Mouse (Mus musculus): ENCODE data around the gene Arid5b. TPM values are rescaled to one million over a fixed set of nuclear protein-coding genes. Genes with fewer than 3 reads are reported as not detected.
A peak's percentile ranks its signal among the peaks of the same experiment; 100 is the strongest.

Gene Arid5b
- polyA plus RNA-seq, 1 experiment from 2014 or later = 34.0 TPM

DNA sequence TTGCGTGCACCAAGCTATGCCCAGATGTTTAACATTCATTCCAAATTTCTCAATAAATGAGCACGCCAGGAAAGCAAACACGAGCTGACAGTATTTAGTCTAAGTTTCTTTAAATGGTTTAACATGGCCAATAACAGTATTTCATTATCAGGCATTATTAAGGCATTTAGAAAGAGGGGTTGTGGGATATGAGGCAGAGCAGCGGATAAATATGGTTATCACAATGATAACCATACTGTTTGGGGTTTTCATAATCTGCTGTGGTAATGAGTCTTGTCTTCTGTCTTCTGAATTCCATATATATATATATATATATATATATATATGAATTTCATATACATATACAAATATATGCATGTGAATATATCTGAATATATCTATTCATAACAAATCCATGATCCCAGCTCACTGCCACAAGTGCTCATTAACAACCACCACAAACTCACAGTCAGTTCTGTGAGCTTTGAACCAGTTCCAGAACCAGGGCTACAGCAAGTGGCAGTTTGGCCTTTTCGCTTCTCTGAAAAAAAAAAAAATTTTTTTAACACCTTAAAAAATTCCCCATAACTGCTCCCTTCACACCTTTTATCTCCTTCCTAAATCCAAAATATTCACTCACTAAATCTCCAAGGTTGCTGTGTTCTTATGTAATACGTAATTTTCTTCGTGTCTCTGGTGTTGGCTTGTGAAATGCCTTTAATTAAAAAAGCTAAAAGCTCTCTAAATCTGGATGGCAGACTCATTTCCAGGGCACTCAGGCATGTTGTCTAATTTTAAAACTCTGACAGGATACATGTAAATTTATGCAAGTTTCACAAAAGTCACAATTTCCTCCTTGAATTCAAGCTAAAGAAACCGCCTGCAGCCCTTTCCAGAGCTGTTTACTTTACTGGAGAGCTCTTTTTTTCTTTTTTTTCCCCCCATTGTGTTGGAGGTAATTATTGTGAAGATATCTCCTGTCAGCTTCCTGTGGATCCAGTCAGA, 113.5 kb downstream of the Arid5b start:
- Histone ChIP-seq H3K27ac (ENCODE audit: low read length) (peak overlapping the region; percentile 95), H3K27me3 (ENCODE audit: insufficient read depth, low read length) (no peaks in the 10 kb centered on the region), H3K4me1 (ENCODE audit: insufficient read depth, low read length) (peaks cover 49% of the 10 kb centered on the region), H3K9ac (replicated peaks; ENCODE audit: low read length) (no peak overlapping the region), H3K36me3 (ENCODE audit: insufficient read depth, low read length) (0 out of 2 replicates have a peak, but pooled peaks cover 4% of the 10 kb centered on the region), H3K9me3 (ENCODE audit: low read length) (no peaks in the 10 kb centered on the region), H3K4me3 (ENCODE audit: low read length) (no peak overlapping the region), H3K4me2 (replicated peaks; ENCODE audit: low read depth, low read length) (no peak overlapping the region)
- ATAC-seq (ENCODE audit: low FRiP score, low TSS enrichment) = no peak
- WGBS = 63% methylated on average over 8 of the region's 8 CpGs

DNA sequence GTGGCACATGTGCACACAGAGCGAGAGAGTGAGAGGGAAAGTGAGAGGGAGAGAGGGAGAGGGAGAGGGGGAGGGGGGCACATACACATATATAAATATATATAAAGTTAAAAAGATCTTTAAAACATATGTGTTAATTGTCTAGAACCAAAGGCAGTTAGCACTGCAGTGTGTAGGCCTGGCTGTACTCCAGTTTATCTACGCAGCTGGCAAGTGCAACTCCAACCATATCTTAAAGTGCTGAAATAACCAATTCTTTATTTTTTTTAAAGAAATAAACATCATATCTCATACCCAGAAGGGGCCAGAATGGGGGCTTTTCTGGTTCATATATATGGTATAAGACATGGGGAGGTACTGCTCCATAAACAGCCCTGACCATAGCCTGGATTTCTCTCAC, 114.4 kb downstream of the Arid5b start:
- WGBS = 92% methylated on average over 2 of the region's 2 CpGs
- H3K4me2 ChIP-seq (replicated peaks; ENCODE audit: low read depth, low read length) = no peak overlapping the region
- no peaks in the 10 kb centered on the region for H3K27me3 ChIP-seq (ENCODE audit: insufficient read depth, low read length)
- H3K9ac ChIP-seq (replicated peaks; ENCODE audit: low read length) = no peak overlapping the region
- no peak for ATAC-seq (ENCODE audit: low FRiP score, low TSS enrichment)
- H3K27ac ChIP-seq (ENCODE audit: low read length) = no peak overlapping the region
- peaks cover 42% of the 10 kb centered on the region for H3K4me1 ChIP-seq (ENCODE audit: insufficient read depth, low read length)
- 0 out of 2 replicates have a peak, but pooled peaks cover 4% of the 10 kb centered on the region for H3K36me3 ChIP-seq (ENCODE audit: insufficient read depth, low read length)
- H3K9me3 ChIP-seq (ENCODE audit: low read length) = no peaks in the 10 kb centered on the region
- no peak overlapping the region for H3K4me3 ChIP-seq (ENCODE audit: low read length)

DNA sequence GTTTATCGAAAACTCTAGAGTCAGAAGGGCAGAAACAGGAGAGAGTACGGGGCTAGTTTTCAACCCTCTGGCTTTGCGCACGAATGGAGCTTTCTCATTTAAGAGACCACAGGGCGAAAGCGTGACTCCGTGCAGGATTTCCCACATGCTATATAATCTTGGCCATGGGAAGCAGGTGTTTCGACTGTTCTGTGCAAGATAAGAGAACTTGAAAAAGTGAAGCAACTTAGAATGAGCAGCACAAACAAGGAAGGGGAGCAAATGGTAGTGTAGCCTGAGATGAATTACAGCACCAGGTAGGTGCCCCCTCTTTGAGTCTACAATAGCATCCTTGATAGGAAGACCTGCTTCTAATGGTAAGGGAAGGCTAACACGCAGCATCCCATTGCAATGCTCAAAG, 118.8 kb downstream of the Arid5b start:
- 92% methylated on average over 9 of the region's 9 CpGs for WGBS

DNA sequence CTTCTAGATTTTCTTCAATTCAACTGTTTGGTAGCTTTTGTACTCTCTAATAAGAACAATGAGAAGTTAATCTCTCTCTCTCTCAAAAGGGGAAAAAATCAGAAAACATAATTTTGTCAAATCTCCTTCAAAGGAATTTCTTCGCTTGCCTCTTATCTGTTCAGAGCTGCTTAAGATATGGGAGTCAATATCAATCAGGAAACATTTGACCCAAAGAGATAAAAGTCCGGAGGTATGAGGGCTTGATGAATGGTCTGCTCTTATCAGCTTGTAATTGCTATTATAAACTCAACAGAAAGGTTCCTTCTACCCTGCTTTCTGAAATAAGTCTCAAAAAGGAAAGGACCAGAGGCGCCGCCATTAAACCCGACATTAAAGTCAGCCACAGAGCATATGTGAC, 120.0 kb downstream of the Arid5b start:
- H3K4me1 ChIP-seq (ENCODE audit: insufficient read depth, low read length) = no peaks in the 10 kb centered on the region; the same call in 1 of the 2 replicates
- no peak overlapping the region for H3K4me2 ChIP-seq (replicated peaks; ENCODE audit: low read depth, low read length)
- no peaks in the 10 kb centered on the region for H3K27me3 ChIP-seq (ENCODE audit: insufficient read depth, low read length)
- 81% methylated on average over 5 of the region's 5 CpGs for whole genome bisulfite sequencing
- peaks cover 5% of the 10 kb centered on the region; the same call in 1 of the 2 replicates for H3K36me3 ChIP-seq (ENCODE audit: insufficient read depth, low read length)
- H3K9me3 ChIP-seq (ENCODE audit: low read length) = no peaks in the 10 kb centered on the region
- no peak overlapping the region for H3K27ac ChIP-seq (ENCODE audit: low read length)
- no peak for ATAC-seq (ENCODE audit: low FRiP score, low TSS enrichment)
- H3K4me3 ChIP-seq (ENCODE audit: low read length) = no peak overlapping the region
- H3K9ac ChIP-seq (replicated peaks; ENCODE audit: low read length) = no peak overlapping the region

More for the DNA sequence above, 118.8 kb downstream of the Arid5b start:
- H3K27ac ChIP-seq (ENCODE audit: low read length) = no peak overlapping the region
- H3K4me2 ChIP-seq (replicated peaks; ENCODE audit: low read depth, low read length) = no peak overlapping the region
- H3K36me3 ChIP-seq (ENCODE audit: insufficient read depth, low read length) = 0 out of 2 replicates have a peak, but pooled peaks cover 4% of the 10 kb centered on the region
- no peaks in the 10 kb centered on the region for H3K27me3 ChIP-seq (ENCODE audit: insufficient read depth, low read length)
- H3K9ac ChIP-seq (replicated peaks; ENCODE audit: low read length) = no peak overlapping the region
- H3K4me1 ChIP-seq (ENCODE audit: insufficient read depth, low read length) = no peaks in the 10 kb centered on the region; the same call in 1 of the 2 replicates
- ATAC-seq (ENCODE audit: low FRiP score, low TSS enrichment) = no peak
- H3K9me3 ChIP-seq (ENCODE audit: low read length) = no peaks in the 10 kb centered on the region
- H3K4me3 ChIP-seq (ENCODE audit: low read length) = no peak overlapping the region

DNA sequence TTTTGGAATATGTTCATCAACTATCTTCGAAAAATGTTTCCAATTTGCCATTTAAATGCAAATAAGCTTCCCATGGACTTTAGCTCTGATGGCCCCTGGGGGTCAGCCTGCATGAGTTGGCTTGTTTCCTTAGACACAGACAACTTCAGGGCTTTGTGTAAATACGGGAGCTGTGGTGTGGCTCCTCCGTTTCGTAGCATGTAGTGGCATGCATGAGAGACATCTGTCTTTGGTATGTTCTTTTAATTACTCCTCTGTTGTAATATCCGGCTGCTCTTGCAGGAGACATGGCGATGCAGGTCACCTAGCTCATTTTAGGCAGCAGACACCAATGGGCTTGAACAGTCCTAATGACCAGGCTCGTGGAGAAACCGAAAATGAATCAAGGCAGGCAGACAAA, 121.0 kb downstream of the Arid5b start:
- Histone ChIP-seq H3K27me3 (ENCODE audit: insufficient read depth, low read length) (no peaks in the 10 kb centered on the region), H3K27ac (ENCODE audit: low read length) (no peak overlapping the region), H3K4me3 (ENCODE audit: low read length) (no peak overlapping the region), H3K9me3 (ENCODE audit: low read length) (no peaks in the 10 kb centered on the region), H3K4me1 (ENCODE audit: insufficient read depth, low read length) (no peaks in the 10 kb centered on the region; the same call in 1 of the 2 replicates), H3K36me3 (ENCODE audit: insufficient read depth, low read length) (peaks cover 10% of the 10 kb centered on the region; the same call in 1 of the 2 replicates), H3K9ac (replicated peaks; ENCODE audit: low read length) (no peak overlapping the region), H3K4me2 (replicated peaks; ENCODE audit: low read depth, low read length) (no peak overlapping the region)
- WGBS = 75% methylated on average over 8 of the region's 8 CpGs
- ATAC-seq (ENCODE audit: low FRiP score, low TSS enrichment) = no peak

DNA sequence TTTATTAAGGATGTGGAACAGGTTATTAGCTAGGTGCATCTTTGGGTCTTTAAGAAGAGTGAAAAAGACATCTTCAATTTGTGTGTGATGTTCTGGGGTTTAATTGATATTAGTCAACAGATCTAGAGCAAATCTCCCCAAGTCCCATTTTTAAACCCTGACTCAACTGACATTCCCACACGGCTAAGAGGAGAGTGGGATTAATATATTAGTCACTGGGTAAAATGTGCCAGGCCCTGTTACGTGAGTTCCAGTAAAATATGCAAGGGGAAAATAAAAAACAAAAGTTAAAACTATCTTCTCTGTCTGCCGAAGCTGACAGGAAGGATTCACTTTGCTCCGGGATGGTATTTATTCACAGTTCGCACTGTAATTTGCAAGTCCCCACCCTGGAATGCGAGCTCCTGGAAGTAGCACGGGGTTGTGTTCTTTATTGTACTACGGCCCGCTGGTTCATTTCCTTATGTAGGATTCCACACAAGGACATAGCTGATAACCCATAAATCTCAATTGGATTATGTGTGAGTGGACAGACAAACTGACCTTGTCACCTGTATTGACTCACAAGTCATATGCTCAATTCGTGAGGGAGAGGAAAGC, 121.8 kb downstream of the Arid5b start:
- no peak overlapping the region for H3K27ac ChIP-seq (ENCODE audit: low read length)
- WGBS = 47% methylated on average over 10 of the region's 10 CpGs

DNA sequence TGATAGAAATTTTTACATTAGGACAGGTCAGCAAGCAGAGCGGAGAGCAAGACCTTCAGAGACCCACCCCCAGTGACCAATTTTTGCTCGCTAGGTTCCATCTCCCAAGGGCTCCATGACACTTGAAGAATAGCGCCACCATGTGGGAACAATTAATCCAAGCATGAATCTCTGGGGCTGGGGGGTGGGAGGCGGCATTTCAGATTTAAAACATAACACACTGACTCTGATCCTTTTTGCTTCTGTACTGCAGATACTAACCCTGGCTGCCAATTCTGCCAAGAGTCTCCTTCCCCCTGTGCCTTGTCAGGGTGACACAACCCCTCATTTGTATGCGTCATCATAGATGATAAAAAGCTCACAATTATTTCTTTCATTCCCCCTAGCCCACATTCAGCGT, 122.4 kb downstream of the Arid5b start:
- Histone ChIP-seq H3K9ac (replicated peaks; ENCODE audit: low read length) (no peak overlapping the region), H3K4me2 (replicated peaks; ENCODE audit: low read depth, low read length) (no peak overlapping the region), H3K4me1 (ENCODE audit: insufficient read depth, low read length) (no peaks in the 10 kb centered on the region; the same call in 1 of the 2 replicates), H3K27me3 (ENCODE audit: insufficient read depth, low read length) (no peaks in the 10 kb centered on the region), H3K9me3 (ENCODE audit: low read length) (peaks cover 7% of the 10 kb centered on the region; the same call in 1 of the 2 replicates), H3K4me3 (ENCODE audit: low read length) (no peak overlapping the region), H3K27ac (ENCODE audit: low read length) (no peak overlapping the region), H3K36me3 (ENCODE audit: insufficient read depth, low read length) (peaks cover 12% of the 10 kb centered on the region)
- ATAC-seq (ENCODE audit: low FRiP score, low TSS enrichment) = no peak
- WGBS = 82% methylated on average over 6 of the region's 6 CpGs

More for the DNA sequence above, 121.8 kb downstream of the Arid5b start:
- no peaks in the 10 kb centered on the region for H3K27me3 ChIP-seq (ENCODE audit: insufficient read depth, low read length)
- H3K4me1 ChIP-seq (ENCODE audit: insufficient read depth, low read length) = no peaks in the 10 kb centered on the region; the same call in 1 of the 2 replicates
- H3K9ac ChIP-seq (replicated peaks; ENCODE audit: low read length) = no peak overlapping the region
- peaks cover 5% of the 10 kb centered on the region; the same call in 1 of the 2 replicates for H3K9me3 ChIP-seq (ENCODE audit: low read length)
- H3K4me3 ChIP-seq (ENCODE audit: low read length) = no peak overlapping the region
- H3K36me3 ChIP-seq (ENCODE audit: insufficient read depth, low read length) = peaks cover 12% of the 10 kb centered on the region
- no peak for ATAC-seq (ENCODE audit: low FRiP score, low TSS enrichment)
- no peak overlapping the region for H3K4me2 ChIP-seq (replicated peaks; ENCODE audit: low read depth, low read length)

DNA sequence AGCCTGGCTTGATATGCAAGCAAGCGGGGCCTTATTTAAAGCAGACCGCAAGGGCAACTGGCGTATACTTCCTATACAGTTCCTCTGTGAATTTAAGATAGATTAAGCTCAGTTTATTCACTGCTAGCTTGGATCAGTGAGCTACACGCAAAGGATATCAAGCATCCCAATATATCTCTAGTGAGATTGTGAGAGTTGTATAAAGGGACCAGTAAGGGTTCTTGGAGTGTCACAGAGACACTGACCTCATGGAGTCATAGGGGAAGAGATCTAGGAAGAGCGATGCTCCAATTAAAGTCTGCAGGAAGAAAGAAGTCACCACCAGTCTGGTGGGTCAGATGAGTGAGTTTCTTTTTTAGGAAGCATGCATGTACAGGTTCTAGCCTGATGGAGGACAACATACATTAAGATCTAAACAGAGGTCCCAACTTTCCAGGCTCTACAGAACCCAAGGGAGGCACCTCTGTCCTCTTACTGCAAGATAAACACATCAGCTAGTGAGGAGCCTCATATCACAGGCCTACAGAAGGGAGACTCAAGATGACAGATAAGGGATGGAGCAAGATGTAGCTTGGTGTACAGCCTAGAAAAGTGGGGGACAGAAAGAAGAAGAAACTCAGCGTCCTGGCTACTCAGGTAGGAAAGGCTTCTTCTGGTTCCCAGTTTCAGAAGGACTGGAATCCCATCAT, 123.0 kb downstream of the Arid5b start:
- Histone ChIP-seq H3K9ac (replicated peaks; ENCODE audit: low read length) (no peak overlapping the region), H3K4me2 (replicated peaks; ENCODE audit: low read depth, low read length) (no peak overlapping the region), H3K36me3 (ENCODE audit: insufficient read depth, low read length) (peaks cover 12% of the 10 kb centered on the region), H3K4me1 (ENCODE audit: insufficient read depth, low read length) (no peaks in the 10 kb centered on the region; the same call in 1 of the 2 replicates), H3K27ac (ENCODE audit: low read length) (no peak overlapping the region), H3K4me3 (ENCODE audit: low read length) (no peak overlapping the region), H3K9me3 (ENCODE audit: low read length) (peaks cover 7% of the 10 kb centered on the region; the same call in 1 of the 2 replicates), H3K27me3 (ENCODE audit: insufficient read depth, low read length) (no peaks in the 10 kb centered on the region)
- ATAC-seq (ENCODE audit: low FRiP score, low TSS enrichment) = no peak
- WGBS = 95% methylated on average over 6 of the region's 6 CpGs

DNA sequence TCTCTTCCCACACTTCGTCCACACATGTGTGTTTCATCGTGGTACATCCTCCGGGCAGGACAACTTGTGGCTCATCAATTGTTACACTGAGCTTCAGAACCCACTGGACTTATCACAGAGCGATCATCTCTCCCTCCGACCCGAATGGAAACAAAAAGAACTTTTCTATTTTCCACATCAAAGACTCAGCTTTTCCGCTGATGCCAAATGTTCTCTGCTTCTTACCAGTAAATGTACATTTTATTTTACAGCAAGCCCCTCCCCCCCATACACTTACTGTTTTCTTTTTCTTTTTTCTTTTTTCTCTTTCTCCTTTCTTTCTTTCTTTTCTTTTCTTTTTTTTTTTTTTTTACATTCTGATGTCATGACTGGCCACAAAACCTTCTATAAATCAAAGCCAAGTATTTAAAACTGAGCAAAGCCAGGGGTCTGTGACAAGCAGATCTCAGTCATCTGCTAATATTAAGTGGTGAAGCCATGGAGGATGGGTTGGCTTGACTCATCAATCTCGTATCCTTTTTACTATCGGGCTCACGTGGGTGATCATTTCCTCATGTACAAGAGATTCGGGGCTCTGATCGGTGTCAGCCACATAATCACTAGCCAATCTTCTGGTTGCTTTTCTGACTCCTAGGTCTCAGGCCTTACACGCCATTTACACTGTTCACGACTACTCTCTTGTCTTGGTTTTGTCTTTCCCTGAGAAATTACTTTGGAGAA, 124.3 kb downstream of the Arid5b start:
- H3K36me3 ChIP-seq (ENCODE audit: insufficient read depth, low read length) = peaks cover 14% of the 10 kb centered on the region
- no peak overlapping the region for H3K4me2 ChIP-seq (replicated peaks; ENCODE audit: low read depth, low read length)
- H3K9ac ChIP-seq (replicated peaks; ENCODE audit: low read length) = no peak overlapping the region
- H3K9me3 ChIP-seq (ENCODE audit: low read length) = peaks cover 10% of the 10 kb centered on the region
- H3K27me3 ChIP-seq (ENCODE audit: insufficient read depth, low read length) = no peaks in the 10 kb centered on the region
- WGBS = 83% methylated on average over 14 of the region's 14 CpGs
- H3K4me3 ChIP-seq (ENCODE audit: low read length) = no peak overlapping the region
- ATAC-seq (ENCODE audit: low FRiP score, low TSS enrichment) = no peak
- no peaks in the 10 kb centered on the region; the same call in 1 of the 2 replicates for H3K4me1 ChIP-seq (ENCODE audit: insufficient read depth, low read length)
- H3K27ac ChIP-seq (ENCODE audit: low read length) = no peak overlapping the region
